ENCODE assay signal across 8 mouse cellular contexts in genomic region chr7:137478621-137478982, GRCm38 (mm10). TPM values are rescaled to one million over a fixed set of nuclear protein-coding genes. Genes with fewer than 3 reads are reported as not detected.
DNase-seq lines count a peak whose midpoint lies in the region; ATAC-seq lines count a peak whose summit lies in the region.

No protein-coding gene starts in this region.

- DNase-seq in heart, adult 8-10 months (ENCODE audit: low spot score): no peak
- DNase-seq in R1 (ENCODE audit: low read depth, low spot score): peak; percentile 10
- no peak for DNase-seq in midbrain, embryonic 10.5 days (ENCODE audit: low spot score)
- no peak for DNase-seq in natural killer cell, adult 2 months (ENCODE audit: low spot score in 2 of 2)
- no peak for DNase-seq in thymus, postnatal 0 days (ENCODE audit: low spot score)
- DNase-seq in adrenal gland, adult 2 months: no peak

- H3K4me2 ChIP-seq in heart, embryonic 12.5 days: peak overlapping the region; percentile 62
- peak overlapping the region; percentile 57 for H3K4me2 ChIP-seq in hindbrain, embryonic 13.5 days

- WGBS in heart, embryonic 12.5 days: 18% methylated on average over 5 of the region's 5 CpGs
- WGBS in hindbrain, embryonic 13.5 days: 28% methylated on average over 5 of the region's 5 CpGs
- 26% methylated on average over 5 of the region's 5 CpGs for WGBS in midbrain, embryonic 10.5 days

- peak overlapping the region; percentile 56 for H3K9ac ChIP-seq in heart, embryonic 12.5 days
- peak overlapping the region; percentile 67 for H3K9ac ChIP-seq in hindbrain, embryonic 13.5 days

- peaks cover 9% of the 10 kb centered on the region for H3K4me1 ChIP-seq in heart, embryonic 12.5 days (replicated peaks)
- peaks cover 6% of the 10 kb centered on the region for H3K4me1 ChIP-seq in hindbrain, embryonic 13.5 days (replicated peaks)
- peaks cover 6% of the 10 kb centered on the region for H3K4me1 ChIP-seq in midbrain, embryonic 10.5 days

- H3K36me3 ChIP-seq in heart, embryonic 12.5 days: no peaks in the 10 kb centered on the region
- no peaks in the 10 kb centered on the region for H3K36me3 ChIP-seq in hindbrain, embryonic 13.5 days
- H3K36me3 ChIP-seq in midbrain, embryonic 10.5 days: no peaks in the 10 kb centered on the region

- 0 out of 2 replicates have a peak overlapping the region, but pooled peaks have one; percentile 21 for H3K4me3 ChIP-seq in heart, embryonic 12.5 days
- H3K4me3 ChIP-seq in hindbrain, embryonic 13.5 days: peak overlapping the region; percentile 28
- peak overlapping the region; percentile 47 for H3K4me3 ChIP-seq in midbrain, embryonic 10.5 days

- ATAC-seq in heart, embryonic 12.5 days (ENCODE audit: insufficient number of reproducible peaks, low FRiP score): 0 out of 2 replicates have a peak, but pooled peaks have one; percentile 28
- ATAC-seq in hindbrain, embryonic 13.5 days (ENCODE audit: low FRiP score): peak; percentile 69

- peaks cover 45% of the 10 kb centered on the region for H3K27me3 ChIP-seq in heart, embryonic 12.5 days (replicated peaks)
- peaks cover 4% of the 10 kb centered on the region; the same call in 1 of the 2 replicates for H3K27me3 ChIP-seq in hindbrain, embryonic 13.5 days
- H3K27me3 ChIP-seq in midbrain, embryonic 10.5 days (ENCODE audit: low read depth, poor library complexity, severe bottlenecking): 0 out of 2 replicates have a peak, but pooled peaks cover 19% of the 10 kb centered on the region

- no peak overlapping the region for H3K27ac ChIP-seq in heart, embryonic 12.5 days (ENCODE audit: poor library complexity, severe bottlenecking)
- H3K27ac ChIP-seq in hindbrain, embryonic 13.5 days: no peak overlapping the region
- H3K27ac ChIP-seq in midbrain, embryonic 10.5 days (replicated peaks): peak overlapping the region; percentile 63; the same call in 1 of the 2 replicates

- H3K9me3 ChIP-seq in heart, embryonic 12.5 days (replicated peaks): no peaks in the 10 kb centered on the region
- no peaks in the 10 kb centered on the region for H3K9me3 ChIP-seq in hindbrain, embryonic 13.5 days
- no peaks in the 10 kb centered on the region for H3K9me3 ChIP-seq in midbrain, embryonic 10.5 days (replicated peaks)

RNA-seq across cellular contexts. Expression of gene Glrx3, which starts 41.2 kb away (rescaled TPM):
- polyA plus RNA-seq in heart, embryonic 12.5 days (2016; fragmentation: Nextera tagmentation; extraction: Ambion mirVana): 173 and 177 TPM in 2 replicates
- total RNA-seq in heart, adult 8-10 months (2022): 100 to 1,000 TPM; 139 to 161 (median 149) TPM
- polyA plus RNA-seq in hindbrain, embryonic 13.5 days (2015; fragmentation: Nextera tagmentation; extraction: Ambion mirVana): 275 and 301 TPM in 2 replicates
- 297 and 304 TPM in 2 replicates for polyA plus RNA-seq in midbrain, embryonic 10.5 days (2016; fragmentation: Nextera tagmentation; extraction: Ambion mirVana)
- polyA plus RNA-seq in thymus, postnatal 0 days (2015; fragmentation: Nextera tagmentation; extraction: Ambion mirVana): 204 and 219 TPM in 2 replicates
- 100 to 1,000 TPM; 114 to 144 TPM for total RNA-seq in adrenal gland, adult 2 months (2021)
- polyA plus RNA-seq in adrenal gland, adult 2 months (2012; rRNA removed): 10.5 and 12.2 TPM in 2 replicates

Comparison
In these comparisons a context has a peak if more than half of its experiments do, and no peak if none do; other contexts are left out.
1. RNA of gene Glrx3, which starts 41.2 kb away (polyA plus RNA-seq): 297 to 304 TPM in midbrain, embryonic 10.5 days, 275 to 301 TPM in hindbrain, embryonic 13.5 days, 204 to 219 TPM in thymus, postnatal 0 days and 173 to 177 TPM in heart, embryonic 12.5 days; 10.5 to 12.2 TPM in adrenal gland, adult 2 months; every median in the first group is over 10 times any median in the second.
2. Peak in every context shown above with its lines, with median percentiles within 50 percentile points of each other: H3K4me3 ChIP-seq.